Mouse (Mus musculus): Measurements from ENCODE around the gene Lypd3. TPM values are rescaled to one million over a fixed set of nuclear protein-coding genes. Genes with fewer than 3 reads are reported as not detected.

Lypd3 gene
- polyA plus RNA-seq, 1 experiment, result not detected

GRCm38 (mm10) chr7:24637046-24637445 lies 696 bp downstream of the Lypd3 start:
- Histone ChIP-seq H3K4me3 (no peak overlapping the region), H3K27me3 (ENCODE audit: control insufficient read depth, insufficient read depth, insufficient read length) (peaks cover 29% of the 10 kb centered on the region), H3K79me2 (ENCODE audit: control insufficient read depth, insufficient read depth) (no peaks in the 10 kb centered on the region), H3K36me3 (ENCODE audit: control insufficient read depth, insufficient read depth) (no peaks in the 10 kb centered on the region), H3K4me2 (ENCODE audit: low read depth) (no peak overlapping the region), H3ac (ENCODE audit: control insufficient read depth, insufficient read length) (no peak overlapping the region)
- no peak for TF ChIP-seq TCF3 (IDR thresholded peaks at IDR 0.05; ENCODE audit: insufficient read length, low read depth)
- TF ChIP-seq CEBPB (IDR thresholded peaks at IDR 0.05; ENCODE audit: insufficient read depth, poor library complexity, severe bottlenecking), result no peak
- TF ChIP-seq MYOG (IDR thresholded peaks at IDR 0.05; ENCODE audit: control insufficient read depth in 1 of 3, insufficient read depth in 1 of 3, insufficient read length in 2 of 3, low read depth in 2 of 3), result no peak
- no peak for TF ChIP-seq E2F4 (IDR thresholded peaks at IDR 0.05; ENCODE audit: insufficient read depth)
- no peak for TF ChIP-seq POLR2AphosphoS2 (IDR thresholded peaks at IDR 0.05; ENCODE audit: insufficient read length, low read depth)
- no peak for TF ChIP-seq MYOD1 (IDR thresholded peaks at IDR 0.05; ENCODE audit: control insufficient read depth in 1 of 3, insufficient read length in 2 of 3, low read depth in 2 of 3)
- no peak for TF ChIP-seq SRF (IDR thresholded peaks at IDR 0.05; ENCODE audit: control insufficient read depth, insufficient read length, low read depth)
- TF ChIP-seq USF1 (IDR thresholded peaks at IDR 0.05; ENCODE audit: low read depth), result no peak
- TF ChIP-seq TCF12 (IDR thresholded peaks at IDR 0.05; ENCODE audit: insufficient read depth, poor library complexity, severe bottlenecking), result no peak
- TF ChIP-seq MAX (IDR thresholded peaks at IDR 0.05; ENCODE audit: low read depth), result no peak

DNA sequence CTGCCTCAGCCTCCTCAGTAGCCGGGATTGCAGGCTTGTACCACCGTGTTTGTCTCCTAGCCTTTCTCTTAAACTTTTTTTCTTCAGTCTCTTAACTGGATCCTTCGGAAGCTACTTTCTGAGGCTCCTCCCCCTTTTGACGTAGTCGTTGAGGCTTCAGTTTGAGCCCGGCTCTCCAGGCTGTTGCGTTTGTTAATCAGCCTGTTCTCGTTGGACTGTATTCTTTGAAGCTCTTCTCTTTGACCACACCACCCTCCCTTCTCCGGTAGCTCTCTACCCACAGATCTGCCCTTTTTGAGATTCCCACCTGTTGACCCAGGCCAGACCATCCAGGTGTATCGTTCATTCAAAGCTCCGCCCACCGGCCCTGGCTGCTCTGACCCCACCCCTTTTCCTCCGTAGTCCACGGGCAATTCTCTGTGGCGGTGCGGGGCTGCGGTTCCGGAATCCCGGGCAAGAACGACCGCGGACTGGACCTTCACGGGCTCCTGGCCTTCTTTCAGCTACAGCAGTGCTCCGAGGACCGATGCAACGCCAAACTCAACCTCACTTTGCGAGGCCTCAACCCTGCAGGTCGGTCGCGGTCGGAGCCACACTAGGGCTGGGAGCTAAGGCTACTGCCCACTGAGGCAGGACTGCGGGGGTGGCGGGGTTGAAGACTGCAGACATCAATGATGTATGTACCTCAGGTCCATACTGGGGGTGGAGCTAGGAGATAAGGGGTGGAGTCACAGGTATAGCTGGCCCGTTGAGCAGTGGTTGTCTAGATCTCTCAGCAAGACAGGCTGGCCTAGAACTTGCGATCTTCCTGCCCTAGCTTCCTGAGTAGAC lies 1.9 kb downstream of the Lypd3 start:
- peaks cover 29% of the 10 kb centered on the region for H3K27me3 ChIP-seq (ENCODE audit: control insufficient read depth, insufficient read depth, insufficient read length)

GRCm38 (mm10) chr7:24640450-24640849 lies 4.1 kb downstream of the Lypd3 start:
- peaks cover 29% of the 10 kb centered on the region for H3K27me3 ChIP-seq (ENCODE audit: control insufficient read depth, insufficient read depth, insufficient read length)
- H3K79me2 ChIP-seq (ENCODE audit: control insufficient read depth, insufficient read depth), result no peaks in the 10 kb centered on the region
- H3ac ChIP-seq (ENCODE audit: control insufficient read depth, insufficient read length), result no peak overlapping the region
- no peak overlapping the region for H3K4me3 ChIP-seq
- TF ChIP-seq POLR2AphosphoS2 (IDR thresholded peaks at IDR 0.05; ENCODE audit: insufficient read length, low read depth), result no peak
- H3K4me2 ChIP-seq (ENCODE audit: low read depth), result no peak overlapping the region
- no peaks in the 10 kb centered on the region for H3K36me3 ChIP-seq (ENCODE audit: control insufficient read depth, insufficient read depth)

More for the DNA sequence above, 1.9 kb downstream of the Lypd3 start:
- no peak for TF ChIP-seq MAX (IDR thresholded peaks at IDR 0.05; ENCODE audit: low read depth)
- TF ChIP-seq USF1 (IDR thresholded peaks at IDR 0.05; ENCODE audit: low read depth), result no peak
- no peak for TF ChIP-seq E2F4 (IDR thresholded peaks at IDR 0.05; ENCODE audit: insufficient read depth)
- no peak for TF ChIP-seq CEBPB (IDR thresholded peaks at IDR 0.05; ENCODE audit: insufficient read depth, poor library complexity, severe bottlenecking)
- TF ChIP-seq TCF12 (IDR thresholded peaks at IDR 0.05; ENCODE audit: insufficient read depth, poor library complexity, severe bottlenecking), result no peak
- no peak for TF ChIP-seq MYOD1 (IDR thresholded peaks at IDR 0.05; ENCODE audit: control insufficient read depth in 1 of 3, insufficient read length in 2 of 3, low read depth in 2 of 3)
- no peak for TF ChIP-seq POLR2A (IDR thresholded peaks at IDR 0.05; ENCODE audit: insufficient read length, low read depth)
- TF ChIP-seq POLR2AphosphoS2 (IDR thresholded peaks at IDR 0.05; ENCODE audit: insufficient read length, low read depth), result no peak
- no peak for TF ChIP-seq SRF (IDR thresholded peaks at IDR 0.05; ENCODE audit: control insufficient read depth, insufficient read length, low read depth)
- TF ChIP-seq REST (IDR thresholded peaks at IDR 0.05; ENCODE audit: insufficient read depth, insufficient read length), result no peak
- no peak for TF ChIP-seq TCF3 (IDR thresholded peaks at IDR 0.05; ENCODE audit: insufficient read length, low read depth)
- TF ChIP-seq MYOG (IDR thresholded peaks at IDR 0.05; ENCODE audit: control insufficient read depth in 1 of 3, insufficient read depth in 1 of 3, insufficient read length in 2 of 3, low read depth in 2 of 3), result no peak
- no peak overlapping the region for H3ac ChIP-seq (ENCODE audit: control insufficient read depth, insufficient read length)
- H3K4me3 ChIP-seq, result no peak overlapping the region
- no peaks in the 10 kb centered on the region for H3K79me2 ChIP-seq (ENCODE audit: control insufficient read depth, insufficient read depth)
- H3K4me2 ChIP-seq (ENCODE audit: low read depth), result no peak overlapping the region
- H3K36me3 ChIP-seq (ENCODE audit: control insufficient read depth, insufficient read depth), result no peaks in the 10 kb centered on the region

- Histone ChIP-seq H3K4me2 (ENCODE audit: low read depth) (no peak overlapping the region), H3K4me3 (no peak overlapping the region), H3K36me3 (ENCODE audit: control insufficient read depth, insufficient read depth) (no peaks in the 10 kb centered on the region), H3ac (ENCODE audit: control insufficient read depth, insufficient read length) (no peak overlapping the region), H3K27me3 (ENCODE audit: control insufficient read depth, insufficient read depth, insufficient read length) (peaks cover 14% of the 10 kb centered on the region), H3K79me2 (ENCODE audit: control insufficient read depth, insufficient read depth) (no peaks in the 10 kb centered on the region)
- no peak for TF ChIP-seq MAX (IDR thresholded peaks at IDR 0.05; ENCODE audit: low read depth)
- TF ChIP-seq USF1 (IDR thresholded peaks at IDR 0.05; ENCODE audit: low read depth), result no peak
- no peak for TF ChIP-seq SRF (IDR thresholded peaks at IDR 0.05; ENCODE audit: control insufficient read depth, insufficient read length, low read depth)
- no peak for TF ChIP-seq TCF12 (IDR thresholded peaks at IDR 0.05; ENCODE audit: insufficient read depth, poor library complexity, severe bottlenecking)
- TF ChIP-seq MYOG (IDR thresholded peaks at IDR 0.05; ENCODE audit: control insufficient read depth in 1 of 3, insufficient read depth in 1 of 3, insufficient read length in 2 of 3, low read depth in 2 of 3), result no peak
- TF ChIP-seq POLR2AphosphoS2 (IDR thresholded peaks at IDR 0.05; ENCODE audit: insufficient read length, low read depth), result no peak
- no peak for TF ChIP-seq TCF3 (IDR thresholded peaks at IDR 0.05; ENCODE audit: insufficient read length, low read depth)
- no peak for TF ChIP-seq MYOD1 (IDR thresholded peaks at IDR 0.05; ENCODE audit: control insufficient read depth in 1 of 3, insufficient read length in 2 of 3, low read depth in 2 of 3)
- TF ChIP-seq POLR2A (IDR thresholded peaks at IDR 0.05; ENCODE audit: insufficient read length, low read depth), result no peak
- no peak for TF ChIP-seq CEBPB (IDR thresholded peaks at IDR 0.05; ENCODE audit: insufficient read depth, poor library complexity, severe bottlenecking)
- no peak for TF ChIP-seq REST (IDR thresholded peaks at IDR 0.05; ENCODE audit: insufficient read depth, insufficient read length)
- TF ChIP-seq E2F4 (IDR thresholded peaks at IDR 0.05; ENCODE audit: insufficient read depth), result no peak
Observed at GRCm38 (mm10) chr7:24642491-24642890, 6.1 kb downstream of the Lypd3 start.

- Histone ChIP-seq H3K36me3 (ENCODE audit: control insufficient read depth, insufficient read depth) (no peaks in the 10 kb centered on the region), H3K4me2 (ENCODE audit: low read depth) (no peak overlapping the region), H3K27me3 (ENCODE audit: control insufficient read depth, insufficient read depth, insufficient read length) (no peaks in the 10 kb centered on the region), H3K4me3 (no peak overlapping the region), H3ac (ENCODE audit: control insufficient read depth, insufficient read length) (no peak overlapping the region), H3K79me2 (ENCODE audit: control insufficient read depth, insufficient read depth) (no peaks in the 10 kb centered on the region)
- TF ChIP-seq POLR2AphosphoS2 (IDR thresholded peaks at IDR 0.05; ENCODE audit: insufficient read length, low read depth) (no peak), SRF (IDR thresholded peaks at IDR 0.05; ENCODE audit: control insufficient read depth, insufficient read length, low read depth) (no peak), MYOD1 (IDR thresholded peaks at IDR 0.05; ENCODE audit: control insufficient read depth in 1 of 3, insufficient read length in 2 of 3, low read depth in 2 of 3) (no peak), USF1 (IDR thresholded peaks at IDR 0.05; ENCODE audit: low read depth) (no peak), TCF12 (IDR thresholded peaks at IDR 0.05; ENCODE audit: insufficient read depth, poor library complexity, severe bottlenecking) (no peak), E2F4 (IDR thresholded peaks at IDR 0.05; ENCODE audit: insufficient read depth) (no peak), TCF3 (IDR thresholded peaks at IDR 0.05; ENCODE audit: insufficient read length, low read depth) (no peak), CEBPB (IDR thresholded peaks at IDR 0.05; ENCODE audit: insufficient read depth, poor library complexity, severe bottlenecking) (no peak), MAX (IDR thresholded peaks at IDR 0.05; ENCODE audit: low read depth) (no peak), POLR2A (IDR thresholded peaks at IDR 0.05; ENCODE audit: insufficient read length, low read depth) (no peak), REST (IDR thresholded peaks at IDR 0.05; ENCODE audit: insufficient read depth, insufficient read length) (no peak), MYOG (IDR thresholded peaks at IDR 0.05; ENCODE audit: control insufficient read depth in 1 of 3, insufficient read depth in 1 of 3, insufficient read length in 2 of 3, low read depth in 2 of 3) (no peak)
Observed at GRCm38 (mm10) chr7:24644492-24644891, 8.1 kb downstream of the Lypd3 start.
